Mouse (Mus musculus) c-Kit-positive CD71-positive TER-119-negative erythroid progenitor cells, embryonic 14.5 days (primary cell): ENCODE measurements around the gene Ovol3.
"Not testable (repeated sequence)": the region's sequence is repeated elsewhere in the genome, so short reads cannot be mapped to it uniquely, and the experiment has no call there.

Experiments
- DNase-seq: peaks from one replicate; pipeline ENCODE4 v3.0.0-alpha.2; 2013; ENCODE audit warnings: low read depth

The Ovol3 gene

DNA sequence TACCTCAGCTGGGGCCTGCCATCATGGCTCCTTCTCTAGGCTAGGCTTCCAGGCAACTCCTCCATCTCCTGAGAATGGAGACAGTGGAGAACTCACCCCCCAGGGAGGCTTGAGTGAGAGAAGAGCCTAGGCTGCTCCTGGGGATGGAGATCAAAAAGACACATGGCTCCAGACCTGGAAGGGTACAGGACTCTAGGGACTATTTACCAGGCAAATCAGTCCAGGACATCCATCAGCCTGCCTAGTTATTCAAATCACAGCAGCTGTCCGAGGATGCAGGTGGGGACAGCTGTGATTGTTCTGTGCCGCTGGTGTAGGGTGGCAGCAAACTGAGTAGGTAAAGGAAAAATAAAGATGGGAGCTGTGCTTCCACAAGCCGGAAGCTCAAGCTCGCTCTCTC, at the start of gene Ovol3:
Gene Ovol3 (minus strand): TSS at position 101 of the 400 bp plus-strand sequence.
- DNase-seq, result no peak

DNA sequence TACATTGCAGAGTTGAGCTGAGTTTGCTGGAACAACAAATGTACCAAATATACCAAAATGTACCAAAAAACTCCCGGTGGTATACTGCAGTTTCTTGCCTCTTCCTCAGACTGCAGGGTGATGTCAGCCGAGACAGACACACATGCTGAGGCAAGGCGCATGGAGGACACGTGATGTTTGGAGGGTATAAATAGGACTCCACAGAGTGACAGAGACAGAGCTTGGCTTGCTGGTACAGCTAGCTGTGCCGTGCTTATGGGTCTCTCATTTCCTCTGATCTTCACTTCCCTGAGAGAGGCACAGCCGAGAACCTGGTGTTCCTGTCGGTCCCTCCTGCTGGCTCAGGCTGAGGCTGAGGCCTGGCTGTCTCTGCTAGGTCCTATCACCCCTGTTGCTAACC, 47.2 kb upstream of the Ovol3 start:
- DNase-seq, result no peak

DNA sequence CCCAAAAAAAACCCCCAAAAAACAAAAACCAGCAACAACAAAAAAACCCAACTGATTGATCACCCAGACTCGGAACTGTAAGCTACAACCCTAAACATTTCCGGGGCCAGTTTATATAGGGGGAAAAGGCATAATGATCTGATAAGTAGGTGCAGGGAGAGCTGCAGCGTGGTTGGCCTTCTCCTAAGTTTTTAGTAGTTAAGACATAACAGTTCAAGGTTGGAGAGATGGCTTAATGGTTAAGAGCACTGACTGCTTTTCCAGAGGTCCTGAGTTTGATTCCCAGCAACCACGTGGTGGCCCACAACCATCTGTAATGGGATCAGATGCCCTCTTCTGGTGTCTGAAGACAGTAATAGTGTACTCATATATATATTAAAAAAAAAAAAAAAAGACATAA, 46.0 kb upstream of the Ovol3 start:
- no peak for DNase-seq

- peak; percentile 78 for DNase-seq
These were observed 45.2 kb upstream of the Ovol3 start for GRCm38 (mm10) chr7:30280670-30281138.

- DNase-seq, result peak; percentile 93
These were observed 44.6 kb upstream of the Ovol3 start, which contains the start of the genes Thap8 and Wdr62 for GRCm38 (mm10) chr7:30279951-30280669. Gene Thap8, plus strand, starts transcription at chr7:30280094. Gene Wdr62, minus strand, starts transcription at chr7:30280419.

DNA sequence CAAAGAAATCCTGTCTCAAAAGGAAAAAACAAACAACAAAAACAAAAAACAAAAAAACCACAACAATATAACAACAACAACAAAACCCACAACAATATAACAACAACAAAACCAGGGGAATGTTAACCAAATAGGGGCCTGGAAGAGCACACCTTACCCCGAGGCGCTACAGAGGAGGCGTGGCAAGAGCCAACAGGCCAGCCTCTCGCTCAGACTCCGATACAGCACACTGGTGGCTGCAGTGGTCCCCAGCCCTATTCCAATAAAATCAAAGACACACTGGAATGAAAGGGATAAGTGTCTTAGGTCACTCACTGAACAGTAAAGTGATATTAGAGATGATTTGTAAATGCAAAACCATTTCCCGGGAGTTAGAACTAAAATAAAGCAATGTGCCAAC, 44.0 kb upstream of the Ovol3 start:
- no peak for DNase-seq

- no peak for DNase-seq
These were observed 43.4 kb upstream of the Ovol3 start for GRCm38 (mm10) chr7:30278911-30279310.

DNA sequence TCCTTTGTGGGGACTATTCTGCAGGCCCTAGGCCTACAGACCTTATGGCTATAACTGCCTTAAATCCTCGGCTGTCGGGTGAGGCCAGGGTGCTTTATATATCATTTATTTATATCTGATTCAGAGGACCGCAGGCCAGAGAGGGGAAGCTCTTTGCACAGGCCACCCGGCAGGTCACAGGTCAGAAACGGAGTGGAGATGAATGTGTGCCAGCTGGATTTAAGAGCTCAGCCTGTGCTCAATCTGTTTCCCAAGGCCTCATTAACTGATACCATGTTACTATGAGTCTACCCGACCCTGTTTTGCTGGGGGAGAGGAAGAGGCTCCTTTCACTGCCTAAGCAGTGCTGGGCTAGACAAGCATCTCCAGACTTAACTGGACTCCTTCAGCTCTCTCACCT, 38.9 kb upstream of the Ovol3 start:
- no peak for DNase-seq

DNA sequence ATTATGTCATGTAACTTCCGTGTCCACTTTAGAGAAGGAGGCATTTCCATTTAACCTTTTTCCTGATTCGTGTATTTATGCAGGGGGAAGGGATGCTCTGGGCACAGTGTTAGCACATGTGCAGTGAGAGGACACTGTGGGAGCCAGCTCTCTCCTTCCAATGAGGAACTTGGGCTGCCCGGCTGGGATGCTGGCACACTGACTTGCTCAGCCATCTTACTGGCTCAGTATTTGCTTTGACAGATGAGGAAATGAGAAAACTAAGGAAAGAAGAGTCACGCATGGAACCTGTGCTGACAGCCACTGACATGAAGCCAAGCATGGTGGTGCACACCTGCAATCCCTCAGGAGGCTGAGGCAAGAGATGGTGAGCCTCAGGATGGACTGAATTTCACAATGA, 34.1 kb upstream of the Ovol3 start:
- no peak for DNase-seq

GRCm38 (mm10) chr7:30266780-30267179, 31.3 kb upstream of the Ovol3 start:
- no peak for DNase-seq

GRCm38 (mm10) chr7:30265935-30266334, 30.4 kb upstream of the Ovol3 start:
- DNase-seq, result no peak

- DNase-seq, result no peak
These were observed 30.0 kb upstream of the Ovol3 start for GRCm38 (mm10) chr7:30265531-30265930.

- DNase-seq, result no peak
These were observed 29.5 kb upstream of the Ovol3 start for GRCm38 (mm10) chr7:30265041-30265440.

DNA sequence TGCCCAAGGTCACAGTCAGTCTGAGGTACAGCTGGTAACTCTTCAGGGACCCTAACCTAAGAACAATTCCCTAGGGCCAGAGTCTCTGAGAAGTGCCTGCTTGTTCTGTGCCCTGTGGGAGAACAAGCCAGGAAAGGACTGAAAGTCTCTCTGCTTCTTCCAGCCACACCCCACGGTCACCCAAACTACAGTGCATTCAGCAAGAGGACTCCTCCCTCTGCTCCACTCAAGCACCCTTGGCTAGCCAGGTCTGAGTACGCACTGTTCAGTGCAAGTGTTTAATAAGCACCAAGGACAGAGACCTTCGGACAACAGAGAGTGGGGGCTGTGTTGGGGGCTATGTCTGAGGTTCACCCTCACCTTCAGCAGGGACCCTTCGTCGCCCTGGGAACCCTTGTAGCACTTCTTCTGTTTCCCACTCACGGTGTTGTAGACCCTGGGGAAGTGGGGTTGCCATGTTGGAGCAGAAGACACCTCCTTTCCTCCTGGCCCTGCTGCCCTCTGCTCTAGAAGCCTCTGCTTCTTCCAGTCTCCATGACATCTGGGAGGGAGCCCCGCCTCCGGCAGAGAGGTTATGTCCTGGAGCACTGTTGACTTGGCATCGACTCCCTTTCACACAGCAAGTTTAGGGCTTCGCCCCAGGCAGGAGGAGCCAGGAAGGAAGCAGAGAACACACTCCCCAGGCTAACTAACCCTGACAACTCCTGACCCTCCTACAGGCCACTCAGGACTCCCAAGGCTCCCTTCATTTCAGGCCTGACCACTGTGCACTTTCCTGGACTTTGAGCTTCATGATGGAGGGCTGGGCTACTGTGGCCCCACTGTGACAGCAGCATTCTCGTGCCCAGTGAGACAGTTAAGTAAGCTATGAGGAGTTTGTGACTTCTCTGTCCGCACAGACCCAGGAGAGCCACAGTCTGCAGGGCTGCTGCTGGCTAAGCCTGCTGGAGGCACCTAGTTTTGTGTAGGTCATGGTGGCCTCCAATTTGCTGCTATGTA, 16.7 kb upstream of the Ovol3 start:
- no peak for DNase-seq

- not testable (repeated sequence) for DNase-seq
These were observed 1.8 kb upstream of the Ovol3 start for GRCm38 (mm10) chr7:30237374-30237773.

- no peak for DNase-seq
These were observed 434 bp downstream of the Ovol3 start for GRCm38 (mm10) chr7:30235091-30235490.

DNA sequence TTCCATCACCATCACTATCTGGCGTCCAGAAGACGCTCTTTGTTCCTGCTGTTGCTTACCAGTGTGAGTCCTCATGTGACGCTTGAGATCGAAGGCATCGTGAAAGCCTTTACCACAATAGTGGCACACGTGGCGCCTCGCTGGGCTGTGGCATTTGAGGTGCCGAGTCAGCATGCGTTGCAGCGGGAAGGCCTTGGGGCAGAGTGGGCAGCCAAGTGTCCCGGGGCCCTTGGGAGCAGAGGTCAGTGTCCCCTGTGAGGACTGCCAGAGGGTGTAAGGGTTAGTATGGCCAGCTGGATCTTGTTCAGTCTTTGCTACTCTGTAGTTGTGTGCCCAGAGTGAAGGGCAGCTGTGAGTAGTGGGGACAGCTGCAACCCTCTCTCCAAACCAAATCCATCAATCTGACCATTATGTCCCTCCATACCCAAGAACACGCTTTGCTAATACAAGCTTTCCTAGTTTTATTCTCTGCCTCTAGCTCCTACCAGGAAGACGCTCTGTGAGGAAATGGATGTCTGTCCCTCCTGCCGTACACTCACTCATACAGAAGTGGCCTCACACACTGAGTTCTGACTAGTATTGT, 1.2 kb downstream of the Ovol3 start:
- DNase-seq, result no peak

DNA sequence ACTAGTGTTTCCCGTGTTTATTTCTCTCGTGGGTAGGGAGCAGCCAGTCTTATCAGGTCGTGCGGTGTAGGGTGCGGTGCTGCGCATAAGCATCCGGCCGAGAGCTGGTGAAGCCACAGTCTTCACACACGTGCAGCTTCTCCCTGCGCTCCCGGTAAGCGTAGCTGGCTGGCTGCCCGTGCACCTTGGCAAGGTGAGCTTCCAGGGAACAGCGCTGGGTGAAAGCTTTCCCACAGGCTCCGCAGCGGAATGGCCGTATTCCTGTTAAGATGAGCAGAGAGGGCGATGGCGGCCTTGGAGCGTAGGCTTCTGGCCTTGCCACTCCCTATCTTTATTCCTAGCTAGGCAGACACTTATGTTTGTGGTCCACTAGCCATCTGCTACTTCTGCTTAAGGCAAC, 2.1 kb downstream of the Ovol3 start:
- no peak for DNase-seq

DNA sequence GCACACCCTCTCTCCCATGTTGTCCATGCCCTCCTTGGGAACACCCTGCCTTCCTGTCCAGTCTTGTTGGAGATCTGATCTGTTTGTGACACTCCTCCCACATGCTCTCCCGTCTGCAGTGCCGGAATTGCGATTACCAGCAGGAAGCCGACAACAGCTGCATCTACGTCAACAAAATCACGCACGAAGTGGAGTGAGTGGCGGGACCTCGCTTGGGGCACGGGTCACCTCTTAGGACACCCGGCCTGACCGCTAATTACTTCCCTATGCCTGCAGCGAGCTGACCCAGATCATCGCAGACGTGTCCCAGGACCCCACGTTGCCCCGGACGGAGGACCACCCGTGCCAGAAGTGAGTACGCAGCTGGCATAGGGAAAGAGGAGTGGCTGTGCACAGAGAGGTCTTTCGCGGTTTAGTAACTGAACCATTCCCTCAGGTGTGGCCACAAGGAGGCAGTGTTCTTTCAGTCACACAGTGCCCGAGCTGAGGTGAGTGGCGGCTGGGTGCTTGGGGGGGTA, 2.8 kb downstream of the Ovol3 start:
- DNase-seq, result peak; percentile 62

DNA sequence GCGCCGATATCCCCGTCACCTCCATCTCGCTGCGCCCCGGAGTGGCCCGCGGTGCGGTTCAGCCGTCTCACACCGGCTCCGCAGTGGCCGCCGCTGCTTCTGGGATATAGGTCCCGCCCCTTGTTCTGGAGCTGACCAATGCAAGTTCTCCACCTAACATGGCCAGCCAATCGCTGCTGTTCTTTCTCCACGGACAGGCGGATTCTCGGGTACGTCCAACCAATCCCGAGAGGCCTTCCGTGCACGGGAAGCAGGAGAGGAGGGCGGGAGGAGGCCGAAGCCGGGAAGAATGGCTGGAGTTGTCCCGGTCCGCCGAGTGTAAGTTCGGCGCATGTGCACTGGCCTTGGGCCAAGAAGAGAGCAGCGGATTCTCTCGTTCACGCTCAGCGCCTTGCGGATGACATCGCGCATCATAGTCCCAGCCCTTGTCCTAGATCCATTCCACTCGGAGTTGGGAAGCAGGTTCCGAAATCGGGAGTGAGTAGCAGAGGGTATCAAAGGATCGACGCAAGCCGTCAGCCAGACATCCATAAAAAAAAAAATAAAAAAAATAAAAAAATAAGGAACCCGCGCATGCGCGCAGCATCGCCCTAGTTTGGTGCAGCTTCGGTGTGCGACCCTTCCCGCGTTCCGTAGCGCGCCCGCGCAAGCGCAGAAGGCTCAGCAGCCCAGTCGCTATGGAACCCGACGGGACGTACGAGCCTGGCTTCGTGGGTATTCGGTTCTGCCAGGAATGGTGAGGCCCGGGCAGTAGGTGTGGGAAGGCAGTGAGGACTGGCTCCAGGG, 3.7 kb downstream of the Ovol3 start, which contains the start of the genes Polr2i and Tbcb:
Gene Polr2i (plus strand): TSS at position 280 of the 786 bp plus-strand sequence.
Gene Tbcb (minus strand): TSS at position 604 of the 786 bp plus-strand sequence.
- peak; percentile 96 for DNase-seq

GRCm38 (mm10) chr7:30231328-30231668, 4.2 kb downstream of the Ovol3 start:
- no peak for DNase-seq
